Mouse (Mus musculus) hindbrain, embryonic 16.5 days (tissue): ENCODE data around the gene Kif26a. TPM values are rescaled to one million over a fixed set of nuclear protein-coding genes. Genes with fewer than 3 reads are reported as not detected.
A peak's percentile ranks its signal among the peaks of the same experiment; 100 is the strongest.

ENCODE experiments used
- ATAC-seq: fragments of 200-750 bp; cut with Nextera tagmentation; 2 replicates; pipeline ENCODE4 v1.8.0; 2017; ENCODE audit warnings: moderate TSS enrichment, moderate library complexity
- H3K27ac ChIP-seq: fragments of 300-500 bp; sonication (generic); 2 replicates; pipeline ENCODE4 v1.5.1; 2014; ENCODE audit warnings: low read depth, mild to moderate bottlenecking, control low read depth, low read length, moderate library complexity
- H3K27me3 ChIP-seq: fragments of 300-500 bp; sonication (generic); replicated peaks from 2 replicates; pipeline ENCODE4 v1.6.1; 2014; ENCODE audit warnings: low read length; ENCODE audit not compliant: control insufficient read depth, insufficient read depth
- H3K36me3 ChIP-seq: fragments of 300-500 bp; sonication (generic); 2 replicates; pipeline ENCODE4 v1.6.1; 2014; ENCODE audit warnings: mild to moderate bottlenecking, low read length, moderate library complexity, mixed read lengths; ENCODE audit not compliant: control insufficient read depth, insufficient read depth
- H3K4me1 ChIP-seq: fragments of 300-500 bp; sonication (generic); 2 replicates; pipeline ENCODE4 v1.6.1; 2014; ENCODE audit warnings: low read depth, low read length; ENCODE audit not compliant: control insufficient read depth, insufficient read depth
- H3K4me2 ChIP-seq: fragments of 300-500 bp; sonication (generic); 2 replicates; pipeline ENCODE4 v1.6.1; 2014; ENCODE audit warnings: mild to moderate bottlenecking, low read length, control low read depth, moderate library complexity
- H3K4me3 ChIP-seq: fragments of 300-500 bp; sonication (generic); 2 replicates; pipeline ENCODE4 v1.5.1; 2014; ENCODE audit warnings: mild to moderate bottlenecking, low read length, control low read depth, moderate library complexity
- H3K9ac ChIP-seq: fragments of 300-500 bp; sonication (generic); 2 replicates; pipeline ENCODE4 v1.6.1; 2014; ENCODE audit warnings: low read depth, mild to moderate bottlenecking, control low read depth, low read length, moderate library complexity
- H3K9me3 ChIP-seq: fragments of 300-500 bp; sonication (generic); 2 replicates; pipeline ENCODE4 v1.6.1; 2014; ENCODE audit warnings: mild to moderate bottlenecking, low read length, moderate library complexity; ENCODE audit not compliant: control insufficient read depth
- WGBS: fragments of 180-500 bp; shearing (Covaris S2); extraction: QIAGEN DNeasy Blood & Tissue Kit; methylation state at CpG from one replicate; pipeline ENCODE4 v1.1.7; 2014; 5-methylcytosine and 5-hydroxymethylcytosine counted together
- polyA plus RNA-seq: library from polyadenylated mRNA; unstranded; fragments of >200 nt; fragmentation: Nextera tagmentation; extraction: Ambion mirVana; gene quantifications from 2 replicates; pipeline ENCODE4 v1.2.1, GENCODE M21; 2015

Kif26a gene
- polyA plus RNA-seq, 1 experiment from 2014 or later: 2.5 TPM

- H3K4me1 ChIP-seq: no peaks in the 10 kb centered on the region; the same call in 1 of the 2 replicates
- no peak for ATAC-seq
- 67% methylated on average over 14 of the region's 14 CpGs for WGBS
- H3K4me3 ChIP-seq: no peak overlapping the region
- H3K4me2 ChIP-seq: no peak overlapping the region
- no peaks in the 10 kb centered on the region for H3K9me3 ChIP-seq
- no peak overlapping the region for H3K9ac ChIP-seq
- no peak overlapping the region for H3K27ac ChIP-seq
- no peaks in the 10 kb centered on the region for H3K36me3 ChIP-seq
- peaks cover 16% of the 10 kb centered on the region for H3K27me3 ChIP-seq
Measured at GRCm38 (mm10) chr12:112126931-112127635, 18.9 kb upstream of the Kif26a start.

- H3K4me2 ChIP-seq: no peak overlapping the region
- no peaks in the 10 kb centered on the region for H3K9me3 ChIP-seq
- ATAC-seq: no peak
- H3K4me3 ChIP-seq: no peak overlapping the region
- H3K9ac ChIP-seq: no peak overlapping the region
- H3K27ac ChIP-seq: no peak overlapping the region
- H3K27me3 ChIP-seq: peaks cover 26% of the 10 kb centered on the region
- H3K36me3 ChIP-seq: no peaks in the 10 kb centered on the region
- no peaks in the 10 kb centered on the region; the same call in 1 of the 2 replicates for H3K4me1 ChIP-seq
- WGBS: 90% methylated on average over 4 of the region's 4 CpGs
Measured at GRCm38 (mm10) chr12:112128526-112128925, 17.5 kb upstream of the Kif26a start.

- Histone ChIP-seq H3K27ac (no peak overlapping the region), H3K36me3 (no peaks in the 10 kb centered on the region), H3K4me3 (no peak overlapping the region), H3K4me1 (no peaks in the 10 kb centered on the region; the same call in 1 of the 2 replicates), H3K4me2 (no peak overlapping the region), H3K9ac (no peak overlapping the region), H3K27me3 (peaks cover 27% of the 10 kb centered on the region), H3K9me3 (no peaks in the 10 kb centered on the region)
- ATAC-seq: no peak
- WGBS: 54% methylated on average over 6 of the region's 6 CpGs
Measured at GRCm38 (mm10) chr12:112129300-112129856, 16.6 kb upstream of the Kif26a start.

- Histone ChIP-seq H3K27me3 (peaks cover 27% of the 10 kb centered on the region), H3K9me3 (no peaks in the 10 kb centered on the region), H3K4me1 (no peaks in the 10 kb centered on the region; the same call in 1 of the 2 replicates), H3K4me2 (peak overlapping the region; percentile 100), H3K9ac (peak overlapping the region; percentile 74), H3K36me3 (no peaks in the 10 kb centered on the region), H3K4me3 (peak overlapping the region; percentile 66), H3K27ac (no peak overlapping the region)
- under 1% methylated on average over 62 of the region's 79 CpGs for WGBS
- ATAC-seq: peak; percentile 68
Measured at GRCm38 (mm10) chr12:112130161-112130860, 15.7 kb upstream of the Kif26a start.

GRCm38 (mm10) chr12:112130957-112131356, 15.1 kb upstream of the Kif26a start:
- Histone ChIP-seq H3K36me3 (no peaks in the 10 kb centered on the region), H3K9ac (no peak overlapping the region), H3K4me2 (peak overlapping the region; percentile 100), H3K4me3 (peak overlapping the region; percentile 66), H3K9me3 (no peaks in the 10 kb centered on the region), H3K4me1 (no peaks in the 10 kb centered on the region; the same call in 1 of the 2 replicates), H3K27me3 (peaks cover 27% of the 10 kb centered on the region), H3K27ac (no peak overlapping the region)
- no peak for ATAC-seq
- 10% methylated on average over 32 of the region's 32 CpGs for WGBS

- no peak for ATAC-seq
- H3K27me3 ChIP-seq: peaks cover 24% of the 10 kb centered on the region
- H3K9me3 ChIP-seq: no peaks in the 10 kb centered on the region
Measured at GRCm38 (mm10) chr12:112140231-112140630, 5.8 kb upstream of the Kif26a start.

GRCm38 (mm10) chr12:112140745-112141144, 5.3 kb upstream of the Kif26a start:
- Histone ChIP-seq H3K4me1 (peaks cover 15% of the 10 kb centered on the region), H3K27me3 (peaks cover 24% of the 10 kb centered on the region), H3K4me3 (no peak overlapping the region), H3K4me2 (no peak overlapping the region), H3K27ac (no peak overlapping the region), H3K9ac (no peak overlapping the region), H3K9me3 (no peaks in the 10 kb centered on the region), H3K36me3 (no peaks in the 10 kb centered on the region)
- no peak for ATAC-seq
- WGBS: 63% methylated on average over 7 of the region's 7 CpGs

More at GRCm38 (mm10) chr12:112140231-112140630, 5.8 kb upstream of the Kif26a start:
- Histone ChIP-seq H3K4me1 (peaks cover 10% of the 10 kb centered on the region; the same call in 1 of the 2 replicates), H3K27ac (no peak overlapping the region), H3K4me3 (no peak overlapping the region), H3K36me3 (no peaks in the 10 kb centered on the region), H3K4me2 (no peak overlapping the region), H3K9ac (no peak overlapping the region)
- 5% methylated on average over 5 of the region's 5 CpGs for WGBS

GRCm38 (mm10) chr12:112141300-112141699, 4.7 kb upstream of the Kif26a start:
- Histone ChIP-seq H3K36me3 (no peaks in the 10 kb centered on the region), H3K4me3 (no peak overlapping the region), H3K9ac (no peak overlapping the region), H3K4me1 (peaks cover 20% of the 10 kb centered on the region), H3K9me3 (no peaks in the 10 kb centered on the region), H3K27ac (no peak overlapping the region), H3K4me2 (no peak overlapping the region), H3K27me3 (peaks cover 28% of the 10 kb centered on the region)
- 11% methylated on average over 6 of the region's 6 CpGs for WGBS
- no peak for ATAC-seq
